Mouse (Mus musculus) lung, postnatal 10 days (tissue): ENCODE measurements around the gene 1700017D01Rik.
"Not testable (repeated sequence)": the region's sequence is repeated elsewhere in the genome, so short reads cannot be mapped to it uniquely, and the experiment has no call there.

Experiments
- DNase-seq: peaks from one replicate; pipeline ENCODE4 v3.0.0; 2021

The 1700017D01Rik gene

DNA sequence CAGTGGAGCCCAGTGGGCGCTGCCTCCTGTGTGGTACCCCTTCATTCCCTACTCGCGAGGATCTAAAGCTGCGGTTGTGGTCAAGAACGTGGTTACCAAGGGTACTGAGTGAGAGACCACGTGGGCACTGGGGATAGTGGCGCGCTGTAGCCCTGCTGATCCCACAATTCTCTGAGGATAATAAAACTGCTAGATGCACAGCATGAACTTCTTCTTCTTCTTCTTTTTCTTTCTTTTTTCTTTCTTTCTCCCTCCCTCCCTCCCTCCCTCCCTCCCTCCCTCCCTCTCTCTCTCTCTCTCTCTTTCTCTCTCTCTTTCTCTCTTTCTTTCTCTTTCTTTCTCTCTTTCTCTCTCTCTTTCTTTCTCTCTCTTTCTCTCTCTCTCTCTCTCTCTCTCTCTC, at the start of gene 1700017D01Rik:
TSS of gene 1700017D01Rik (minus strand) at position 101 of the 400 bp plus-strand sequence.
- not testable (repeated sequence) for DNase-seq

DNA sequence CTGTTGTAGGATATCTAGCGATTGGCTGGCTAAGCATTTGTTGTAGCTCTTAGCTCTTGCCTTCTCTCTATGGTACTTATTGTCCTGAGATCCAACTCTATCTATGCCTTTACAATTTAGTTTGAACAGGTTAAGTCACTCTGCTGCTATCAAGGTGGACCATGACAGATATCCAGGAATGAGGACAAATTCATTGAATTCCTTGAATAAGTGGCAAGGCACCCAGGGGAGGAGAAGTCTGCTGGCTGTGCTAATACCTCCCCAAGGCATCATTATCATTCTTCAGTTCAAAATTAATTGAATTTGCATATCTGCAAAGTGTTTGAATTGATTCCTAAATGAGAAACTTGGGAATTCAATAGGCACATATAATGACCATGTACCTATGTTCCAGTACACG, 46.8 kb upstream of the 1700017D01Rik start:
- DNase-seq: no peak

DNA sequence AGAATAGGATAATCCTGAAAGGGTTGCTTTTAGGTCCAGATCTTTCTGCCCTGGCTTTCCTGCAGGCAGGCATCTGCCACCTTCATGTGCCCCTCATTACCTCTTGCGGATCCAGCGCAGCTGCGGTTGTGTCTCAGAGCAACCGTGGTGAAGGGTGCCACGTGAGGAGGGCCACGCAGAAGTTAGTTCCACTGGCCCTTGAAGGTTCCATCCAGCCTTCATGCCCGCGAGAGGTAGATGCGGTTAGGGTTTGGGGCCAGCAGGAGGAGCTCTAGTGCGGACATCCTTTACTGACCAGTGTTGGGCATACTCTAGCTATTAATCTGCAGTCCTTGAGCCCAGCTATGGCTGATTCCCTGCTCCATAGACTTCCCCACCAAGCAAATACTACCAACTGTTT, 34.5 kb upstream of the 1700017D01Rik start, which contains the start of gene 1700025F22Rik:
TSS of gene 1700025F22Rik (minus strand) at position 149 of the 400 bp plus-strand sequence.
- peak; percentile 6 for DNase-seq

DNA sequence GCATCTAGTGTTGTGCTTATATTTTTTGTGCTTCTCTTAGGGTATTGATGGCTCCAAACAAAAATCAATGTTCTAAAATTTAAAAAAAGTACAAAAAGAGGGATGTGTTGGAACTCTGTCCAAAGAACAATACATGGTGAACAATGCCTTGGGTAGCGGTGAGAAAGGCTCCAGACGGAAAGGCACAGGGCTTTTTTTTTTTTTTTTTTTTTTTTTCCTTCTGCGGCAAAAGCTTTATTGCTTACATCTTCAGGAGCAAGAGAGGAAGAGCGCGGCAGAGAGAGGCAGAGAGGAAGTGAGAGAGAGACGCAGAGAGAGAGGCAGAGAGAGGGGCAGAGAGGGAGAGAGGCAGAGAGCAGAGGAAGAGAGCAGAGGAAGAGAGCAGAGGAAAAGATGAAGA, 27.2 kb upstream of the 1700017D01Rik start:
- DNase-seq: not testable (repeated sequence)

DNA sequence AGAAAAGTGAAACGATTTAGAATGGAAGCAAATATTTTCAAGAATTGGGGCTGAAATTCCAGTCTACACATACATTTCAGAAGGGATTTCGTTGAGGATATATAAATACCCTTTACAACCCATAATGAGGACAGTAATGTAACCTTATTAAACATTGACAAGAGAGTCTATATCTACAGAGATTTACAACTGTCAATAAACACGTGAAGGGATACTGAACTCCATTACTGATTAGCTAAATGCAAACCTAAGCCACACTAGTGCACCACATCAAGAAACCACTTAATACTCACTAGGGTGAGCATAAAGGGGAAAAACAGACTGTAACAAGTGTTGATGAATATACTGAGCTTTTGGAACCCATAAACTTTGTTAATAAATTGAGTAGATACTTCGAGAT, 4.7 kb upstream of the 1700017D01Rik start:
- DNase-seq: no peak

DNA sequence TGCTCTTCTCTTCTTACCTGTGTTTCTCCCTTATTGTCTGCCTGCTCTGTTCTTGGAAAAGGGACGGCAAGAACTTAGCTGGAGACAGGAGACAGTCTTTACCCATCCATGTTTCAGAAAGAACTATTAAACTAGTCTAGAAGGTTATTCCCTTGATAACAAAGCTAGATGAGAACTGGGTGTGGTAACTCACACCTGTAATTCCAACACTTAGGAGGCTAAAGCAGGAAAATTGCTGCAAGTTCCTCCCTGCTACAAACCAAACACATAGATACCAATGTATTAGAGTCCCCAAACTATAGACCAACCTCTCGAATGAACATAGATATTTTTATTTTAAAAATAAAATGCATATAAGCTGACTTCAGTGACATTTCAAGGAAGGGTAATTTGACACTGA, 4.2 kb upstream of the 1700017D01Rik start:
- DNase-seq: no peak

DNA sequence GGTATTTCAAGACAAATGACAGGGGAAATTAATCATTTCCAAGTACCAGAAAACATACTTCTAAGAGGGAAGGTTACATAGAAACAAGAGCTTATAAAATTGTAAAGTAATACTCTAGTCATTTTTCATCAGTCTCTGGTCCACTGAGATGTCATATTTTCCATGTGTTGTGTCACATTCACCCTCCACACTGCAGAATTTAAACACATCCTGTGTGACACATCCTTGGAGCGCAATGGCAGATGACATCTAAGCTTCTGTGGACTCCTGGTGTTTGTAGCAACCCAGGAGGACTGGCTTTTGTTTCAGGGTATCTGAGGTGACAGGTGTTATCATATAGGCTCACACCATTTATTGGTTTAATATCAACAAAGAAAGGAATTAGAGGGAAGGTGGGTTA, 974 bp downstream of the 1700017D01Rik start:
- DNase-seq: no peak

DNA sequence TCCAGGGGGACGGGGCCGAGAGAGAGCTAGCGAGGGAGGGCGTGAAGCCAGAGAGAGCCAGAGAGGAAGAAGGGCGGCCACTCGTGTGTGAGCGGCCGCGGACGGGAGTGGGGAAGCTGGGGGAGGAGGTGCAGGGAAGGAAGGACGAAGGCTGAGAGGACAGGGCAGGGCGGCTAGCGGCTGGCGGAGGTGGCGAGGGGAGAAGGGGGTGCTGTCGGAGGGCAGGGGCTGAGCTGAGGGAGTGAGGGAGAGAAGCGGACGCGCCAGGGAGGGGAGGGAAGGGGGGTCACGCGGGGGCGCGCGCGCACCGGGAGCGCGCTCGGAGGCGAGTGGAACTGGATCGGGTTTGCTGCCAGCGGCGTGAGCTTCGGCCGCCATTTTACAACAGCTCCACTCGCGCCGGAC, 9.7 kb downstream of the 1700017D01Rik start:
- DNase-seq: peak; percentile 20

DNA sequence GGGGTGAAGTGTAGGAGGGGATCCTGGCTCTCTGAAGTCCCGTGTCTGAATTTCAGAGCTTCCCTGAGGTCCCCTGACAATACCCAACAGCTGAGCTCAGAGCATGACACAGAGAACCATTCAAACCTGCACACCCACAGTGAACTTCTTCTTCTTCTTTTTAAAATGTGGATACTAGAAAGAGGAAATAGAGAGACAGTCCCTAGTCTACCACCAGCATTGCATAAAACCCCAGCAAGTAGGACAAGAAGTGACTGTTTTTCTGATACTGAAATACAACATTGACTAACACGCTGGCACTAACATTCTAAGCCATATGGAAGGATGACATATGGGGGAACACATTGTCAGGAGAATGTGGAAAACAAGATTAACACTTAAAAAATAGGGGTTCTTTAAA, 11.3 kb downstream of the 1700017D01Rik start:
- no peak for DNase-seq

DNA sequence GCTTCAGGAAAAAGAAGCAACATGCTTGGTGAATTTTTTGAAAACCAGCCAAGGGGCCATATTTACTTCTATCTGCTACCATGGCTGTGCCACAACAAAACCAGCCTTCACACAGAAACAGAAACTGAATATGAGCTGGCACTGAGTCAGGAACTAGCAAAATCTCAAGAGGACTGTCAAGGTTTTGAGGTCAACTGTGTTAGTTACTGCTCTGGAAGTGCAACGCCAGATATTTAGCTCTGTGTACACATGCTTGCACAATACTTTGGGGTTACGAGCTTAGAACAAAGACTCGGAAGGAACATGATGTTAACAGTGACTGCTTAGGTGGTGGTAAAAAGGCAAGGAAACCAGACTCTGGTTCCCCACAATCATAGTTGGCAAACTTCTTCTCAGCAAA, 22.9 kb downstream of the 1700017D01Rik start:
- DNase-seq: peak; percentile 42

DNA sequence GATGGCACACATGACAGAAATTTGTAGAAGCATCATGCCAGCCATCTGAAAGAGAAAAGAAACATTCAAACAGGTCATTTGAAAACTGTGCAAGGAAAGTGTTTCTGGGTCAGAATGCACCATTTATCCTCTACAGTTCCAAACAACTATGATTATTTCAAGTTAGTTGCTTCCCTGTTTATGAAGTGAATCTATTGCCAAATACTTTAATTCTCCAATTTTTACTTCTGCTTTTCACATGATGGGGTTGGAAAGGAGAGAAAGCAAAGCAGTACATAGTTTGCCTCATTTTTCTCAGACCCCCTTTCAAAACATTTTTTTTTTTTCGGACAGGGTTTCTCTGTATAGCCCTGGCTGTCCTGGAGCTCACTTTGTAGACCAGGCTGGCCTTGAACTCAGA, 28.8 kb downstream of the 1700017D01Rik start:
- no peak for DNase-seq

DNA sequence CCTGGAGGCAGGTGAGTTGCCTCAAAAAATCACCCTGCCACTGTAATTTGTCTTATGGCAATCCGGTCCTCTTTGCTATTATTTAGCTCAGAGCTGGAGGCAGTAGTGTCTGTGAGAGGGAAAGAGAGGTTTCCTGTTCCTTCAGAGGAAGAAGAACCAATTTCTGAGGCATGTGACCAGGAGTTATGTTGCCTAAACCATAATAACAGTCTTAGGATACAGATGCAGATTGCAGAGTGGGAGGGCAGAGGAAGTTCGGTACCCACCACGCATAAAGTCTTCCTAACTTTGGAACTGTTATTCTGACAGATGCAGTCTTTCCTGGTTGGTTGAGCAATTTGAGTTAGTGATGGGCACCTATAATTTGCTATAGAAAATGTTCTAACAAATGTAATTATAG, 32.3 kb downstream of the 1700017D01Rik start:
- DNase-seq: no peak

DNA sequence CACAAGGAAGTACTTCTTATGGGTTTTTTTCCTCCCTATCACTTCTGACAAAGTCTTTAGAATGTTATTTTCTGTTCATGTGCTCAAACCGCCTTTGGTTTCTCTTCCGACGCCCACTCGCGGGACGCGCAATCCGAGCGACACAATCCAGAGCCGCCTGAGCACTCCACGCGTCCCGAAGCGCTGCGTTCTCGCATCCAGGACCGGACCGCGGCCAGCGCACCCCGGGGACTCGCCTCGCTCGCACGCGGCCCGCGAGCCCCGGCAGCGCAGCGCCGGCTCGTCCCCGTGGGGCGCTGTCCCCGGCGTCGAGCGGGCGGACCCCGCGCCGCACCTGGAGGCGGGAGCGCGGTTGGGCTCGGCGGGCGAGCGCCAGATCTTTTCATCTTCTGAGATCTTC, 38.5 kb downstream of the 1700017D01Rik start:
- not testable (repeated sequence) for DNase-seq

DNA sequence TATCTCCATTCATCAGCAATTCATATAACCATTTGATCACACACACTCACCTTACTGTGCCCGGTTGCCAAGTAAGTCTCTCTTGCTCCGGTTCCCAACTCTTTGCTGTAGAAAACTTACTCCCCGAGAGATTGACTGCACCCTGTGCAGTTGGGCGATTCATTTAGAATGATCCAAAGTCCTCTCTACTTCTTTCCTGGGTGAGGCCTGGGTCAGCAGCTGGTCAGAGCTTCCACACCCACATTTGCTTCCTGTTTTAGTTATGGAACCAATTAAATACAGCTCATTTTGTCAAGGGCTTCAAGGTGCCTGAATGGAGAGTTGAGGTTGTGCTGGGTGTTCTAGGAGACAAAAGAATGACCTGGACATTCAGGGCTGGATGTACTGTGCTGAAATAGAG, 49.7 kb downstream of the 1700017D01Rik start, which contains the start of gene Ms4a8a:
TSS of gene Ms4a8a (minus strand) at position 169 of the 400 bp plus-strand sequence.
- no peak for DNase-seq

DNA sequence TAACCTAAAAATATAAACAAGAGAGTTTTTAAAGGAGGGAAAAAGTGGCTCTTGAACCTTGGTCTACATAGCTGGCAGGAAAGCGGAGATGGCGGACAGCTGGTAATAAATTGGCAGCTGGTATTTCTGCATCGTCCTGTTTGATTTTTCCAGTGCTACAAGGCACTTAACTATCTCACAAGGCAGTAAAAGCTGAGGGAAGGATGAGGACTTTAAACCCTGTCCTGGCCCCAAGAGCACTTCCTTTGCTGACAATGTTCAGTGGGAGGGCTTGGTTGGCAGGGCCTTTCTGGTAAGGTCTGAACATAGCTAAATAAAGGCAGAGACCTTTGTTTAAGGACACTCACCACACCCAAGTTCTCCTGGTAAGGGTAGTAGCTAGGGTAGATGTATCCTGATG, 60.3 kb downstream of the 1700017D01Rik start:
- DNase-seq: no peak

DNA sequence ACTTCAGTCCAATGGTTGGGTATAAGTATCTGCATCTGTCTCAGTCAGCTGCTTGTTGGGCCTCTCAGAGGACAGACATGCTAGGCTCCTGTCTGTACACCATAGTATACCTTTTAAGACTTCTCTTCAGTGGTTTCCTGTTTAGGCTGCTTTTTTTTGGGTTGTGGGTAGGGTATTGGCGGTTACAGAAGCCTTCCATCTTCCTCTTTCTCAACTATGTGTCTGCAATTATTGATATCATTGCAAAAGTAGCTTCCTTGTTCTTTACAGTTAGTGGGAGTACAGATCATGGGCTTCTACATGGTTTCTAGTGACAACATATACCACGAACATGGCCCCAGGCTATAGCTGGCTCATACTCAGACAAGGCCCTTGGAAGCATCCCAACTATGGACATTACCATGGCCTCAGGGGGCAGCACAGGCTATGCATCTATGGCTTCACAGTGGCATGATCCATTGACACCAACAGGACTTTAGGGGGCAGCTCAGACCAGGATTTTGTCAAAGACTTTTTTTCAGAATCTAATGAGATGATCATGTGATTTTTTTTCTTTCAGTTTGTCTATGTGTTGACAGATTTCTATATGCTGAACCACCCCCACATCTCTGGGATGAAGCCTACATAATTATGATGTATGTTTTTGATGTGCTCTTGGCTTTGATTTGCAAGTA, 65.3 kb downstream of the 1700017D01Rik start:
- DNase-seq: no peak

DNA sequence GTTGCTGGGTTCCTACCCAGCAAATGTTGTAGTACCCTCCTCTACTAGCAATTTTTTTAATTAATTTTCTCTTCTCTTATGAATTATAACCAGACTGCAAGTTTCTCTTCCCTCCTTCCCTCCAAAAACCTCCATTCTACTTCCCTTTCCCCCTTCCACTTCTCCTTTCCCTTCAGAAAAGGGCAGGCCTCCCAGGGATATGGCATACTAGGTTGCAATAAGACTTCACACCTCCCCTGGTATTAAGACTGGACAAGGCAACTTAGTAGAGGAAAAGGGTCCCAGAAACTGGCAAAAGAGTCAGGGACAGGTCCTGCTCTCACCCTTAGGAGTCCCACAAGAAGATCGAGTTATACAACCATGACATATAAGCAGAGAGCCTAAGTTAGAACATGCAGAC, 69.8 kb downstream of the 1700017D01Rik start:
- no peak for DNase-seq

DNA sequence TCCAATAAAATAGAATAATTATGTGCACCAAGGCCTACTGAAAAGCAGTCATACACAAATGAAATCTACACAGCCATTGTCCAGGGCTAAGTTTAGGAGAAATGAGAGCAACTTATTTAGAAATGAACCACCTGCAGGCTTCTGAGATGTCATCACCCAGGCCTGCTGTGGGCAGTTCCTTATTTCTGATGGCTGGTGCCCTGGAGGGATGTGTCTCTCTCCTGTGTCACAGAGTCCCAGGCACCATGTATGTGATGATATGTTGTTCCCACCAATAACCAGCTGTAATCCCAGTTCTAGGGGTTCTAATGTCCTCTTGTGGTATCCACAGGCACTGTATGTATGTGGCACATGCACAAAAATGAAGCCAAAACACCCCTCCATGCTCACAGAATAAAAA, 70.7 kb downstream of the 1700017D01Rik start:
- DNase-seq: no peak

DNA sequence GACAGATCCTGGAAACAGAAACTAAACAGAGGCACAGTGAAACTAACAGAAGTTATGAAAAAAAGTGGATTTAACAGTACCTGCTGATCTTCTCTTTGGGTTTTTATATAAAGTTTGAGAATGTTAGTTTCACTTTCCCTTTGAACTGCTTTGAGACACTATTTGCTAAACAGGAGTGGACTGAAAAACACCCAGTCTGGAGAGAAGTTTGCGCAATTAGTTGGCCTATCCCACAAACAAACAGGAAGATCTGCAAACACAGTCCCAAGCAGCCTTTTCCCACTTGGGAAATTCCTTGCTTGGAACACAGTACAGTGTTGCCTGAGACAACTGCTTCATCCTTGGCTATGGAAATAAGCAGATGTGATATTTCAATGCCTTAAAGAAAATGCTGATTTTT, 75.0 kb downstream of the 1700017D01Rik start:
- peak; percentile 25 for DNase-seq

DNA sequence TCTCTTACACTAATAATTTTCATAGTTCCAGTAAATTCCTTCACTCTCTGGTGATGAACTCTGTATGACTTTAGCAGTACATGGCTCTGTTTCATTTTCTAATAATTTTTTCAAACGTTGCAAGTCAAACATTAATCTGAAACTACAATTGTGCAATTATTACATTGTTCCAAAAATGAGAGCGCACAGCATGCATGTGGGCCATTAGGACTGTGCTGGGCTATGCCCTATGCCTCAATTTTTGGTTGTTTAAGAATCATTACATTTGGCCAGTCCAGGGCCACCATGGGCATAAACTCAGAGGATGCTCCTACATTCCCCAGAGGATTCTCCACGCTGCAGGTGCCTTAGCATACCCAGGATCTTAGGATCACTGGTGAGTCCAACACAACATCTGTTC, 77.4 kb downstream of the 1700017D01Rik start:
- DNase-seq: no peak

DNA sequence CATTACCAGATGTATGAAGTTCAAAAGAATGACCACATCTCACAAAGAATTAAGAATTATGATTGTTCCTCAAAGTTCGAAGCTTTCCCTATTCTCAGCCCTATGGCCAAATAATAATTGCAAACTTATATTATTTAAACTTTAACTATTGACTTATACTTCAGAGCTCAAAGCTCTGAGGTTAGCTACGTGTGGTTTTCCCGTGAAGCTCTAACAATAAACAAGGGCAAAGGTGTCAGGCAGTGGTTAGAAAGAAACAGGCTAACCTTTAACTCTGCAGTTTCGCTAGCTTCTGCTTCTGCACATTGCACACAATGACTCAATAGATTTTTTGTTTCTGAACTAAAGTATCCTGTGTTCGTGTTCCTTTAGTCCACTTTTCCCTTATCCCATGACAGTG, 77.8 kb downstream of the 1700017D01Rik start:
- no peak for DNase-seq

DNA sequence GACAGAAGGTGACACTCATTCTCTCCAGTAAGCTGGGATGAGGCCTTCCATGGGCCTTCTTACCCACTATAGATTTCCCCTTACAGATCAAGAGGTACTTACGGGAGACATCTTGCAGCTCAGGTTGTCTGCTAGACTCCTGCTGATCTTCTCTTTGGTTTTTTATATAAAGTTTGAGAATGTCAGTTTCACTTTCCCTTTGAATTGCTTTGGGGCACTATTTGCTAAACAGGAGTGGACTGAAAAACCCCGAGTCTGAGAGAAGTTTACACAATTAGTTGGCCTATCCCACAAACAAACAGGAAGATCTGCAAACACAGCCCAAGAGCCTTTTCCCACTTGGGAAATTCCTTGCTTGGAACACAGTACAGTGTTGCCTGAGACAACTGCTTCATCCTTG, 80.4 kb downstream of the 1700017D01Rik start:
- DNase-seq: no peak

DNA sequence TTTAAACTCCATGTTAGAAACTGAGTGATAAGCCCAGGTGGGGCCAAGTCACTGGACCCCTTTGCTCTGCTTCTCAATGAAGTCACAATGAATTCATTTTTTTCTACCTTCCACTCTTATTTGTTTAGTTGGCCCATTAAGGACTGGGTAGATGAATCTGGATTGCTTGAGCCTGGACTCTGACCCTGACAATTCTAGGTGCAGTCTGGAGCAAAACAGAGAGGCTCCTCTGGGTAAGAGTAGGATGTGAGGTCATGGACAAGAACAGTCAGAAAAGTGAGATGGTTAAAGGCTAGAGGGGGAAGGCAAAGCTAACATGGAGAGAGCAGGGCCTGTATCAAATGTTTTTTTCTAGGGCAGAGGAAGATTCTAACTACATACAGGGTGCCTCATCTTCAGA, 81.2 kb downstream of the 1700017D01Rik start:
- DNase-seq: no peak

DNA sequence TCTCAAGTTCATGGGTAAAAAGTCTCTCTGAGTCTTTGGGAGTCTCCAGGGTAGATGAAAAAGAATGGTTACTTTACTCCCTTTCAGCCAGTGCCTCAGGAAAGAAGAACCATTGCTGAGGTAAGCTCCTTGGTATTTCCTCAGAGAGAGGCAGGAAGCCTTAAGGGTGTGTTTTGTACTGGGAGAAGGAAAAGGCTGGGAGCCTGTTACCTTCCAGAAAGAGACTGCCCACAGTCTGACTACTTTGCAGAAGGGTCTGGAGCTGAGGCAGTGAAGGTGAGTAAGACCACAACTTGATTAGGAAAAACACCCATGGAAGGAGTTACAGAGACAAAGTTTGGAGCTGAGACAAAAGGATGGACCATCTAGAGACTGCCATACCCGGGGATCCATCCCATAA, 82.2 kb downstream of the 1700017D01Rik start:
- no peak for DNase-seq

DNA sequence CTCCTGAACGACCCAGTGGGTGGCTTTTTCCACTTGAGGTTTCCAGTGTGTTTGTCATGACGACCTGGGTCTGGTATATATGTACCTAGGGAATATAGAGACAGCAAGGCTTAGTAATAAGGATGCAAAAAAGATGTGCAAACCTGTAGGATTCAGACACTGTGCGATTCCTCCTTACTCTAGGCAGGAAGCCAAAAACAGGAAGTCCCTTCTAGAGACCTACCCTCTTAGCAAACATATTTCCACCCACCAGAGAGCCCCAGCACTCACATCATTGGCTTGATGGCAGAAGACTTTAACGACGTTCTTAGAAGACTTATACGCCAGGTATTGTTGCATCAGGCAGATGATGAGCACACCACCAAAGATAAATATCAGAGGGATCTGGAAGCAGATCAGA, 82.7 kb downstream of the 1700017D01Rik start:
- DNase-seq: no peak
